Mouse (Mus musculus): ENCODE results near the gene Hist1h3e.
"Not testable (repeated sequence)": the region's sequence is repeated elsewhere in the genome, so short reads cannot be mapped to it uniquely, and the experiment has no call there.

Hist1h3e gene

DNA sequence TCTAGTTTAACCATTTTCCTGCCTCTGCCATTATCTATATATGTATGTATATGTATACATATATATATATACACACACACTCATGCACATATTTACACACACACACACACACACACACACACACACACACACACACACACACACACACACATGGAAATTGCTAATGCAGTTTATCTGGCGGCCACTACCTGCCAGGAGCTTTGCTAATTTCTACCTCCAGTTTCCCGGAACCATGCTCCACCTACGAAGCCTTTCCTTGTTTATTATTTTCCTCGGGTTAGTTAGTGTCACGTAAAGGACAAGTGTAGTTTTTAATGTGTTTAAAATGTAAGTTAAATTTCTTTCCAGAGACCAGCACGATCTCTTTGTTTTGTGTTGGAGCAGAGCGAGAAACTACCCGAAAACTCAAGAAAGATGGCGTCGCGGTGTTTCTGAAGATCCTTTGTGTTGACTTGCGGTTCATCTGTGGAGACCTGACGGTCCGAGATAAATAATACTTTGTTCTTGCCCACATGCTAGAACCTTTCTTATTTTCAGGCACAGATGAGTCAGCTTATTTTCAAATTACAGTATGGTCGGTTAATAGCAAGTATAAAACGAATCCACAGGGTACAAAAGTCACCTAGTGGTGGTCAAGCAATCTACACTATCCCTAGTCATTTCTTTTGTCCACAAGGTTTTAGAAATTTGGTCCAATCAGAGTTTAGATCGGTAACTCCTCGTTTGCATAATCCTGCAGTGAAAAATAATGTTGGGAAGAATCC, 712 bp upstream of the Hist1h3e start:
- DNase-seq (ENCODE audit: low spot score) = no peak

DNA sequence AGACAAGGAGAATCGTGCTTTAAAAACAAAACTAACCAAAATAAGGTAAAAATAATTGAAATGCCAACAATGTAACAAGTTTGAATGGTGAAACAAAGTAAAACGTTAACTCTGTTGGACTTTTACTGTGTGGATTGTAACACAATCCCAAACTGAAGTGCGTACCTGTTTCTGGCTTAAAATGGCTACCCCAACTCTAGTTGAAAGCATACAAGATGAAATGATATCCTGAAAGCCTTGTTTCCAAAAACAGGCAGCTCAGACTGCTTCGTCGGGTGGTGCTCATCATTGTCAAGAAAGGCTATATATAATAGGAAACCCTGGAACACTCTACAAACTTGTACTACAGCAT, 662 bp downstream of the Hist1h3e start:
- not testable (repeated sequence) for DNase-seq (ENCODE audit: low spot score)

DNA sequence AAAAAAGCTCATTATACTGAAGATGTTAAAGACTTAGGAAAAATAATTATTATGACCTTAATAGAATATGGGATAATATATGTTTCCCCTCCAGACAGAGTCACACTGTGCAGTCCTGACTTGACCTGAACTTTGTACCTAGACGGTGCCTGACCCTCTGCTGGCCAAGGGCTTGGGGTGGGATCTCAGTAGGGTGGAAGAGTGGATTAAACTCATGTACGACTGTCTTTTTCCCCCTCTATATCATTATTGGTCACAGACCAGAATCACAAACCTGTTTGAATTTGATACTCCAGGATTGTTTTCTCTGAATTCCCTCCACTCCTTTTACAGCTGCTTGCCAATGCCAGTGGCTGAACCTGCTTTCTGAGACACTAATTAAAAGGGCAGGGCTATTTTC, 1.5 kb downstream of the Hist1h3e start:
- DNase-seq (ENCODE audit: low spot score) = not testable (repeated sequence)

DNA sequence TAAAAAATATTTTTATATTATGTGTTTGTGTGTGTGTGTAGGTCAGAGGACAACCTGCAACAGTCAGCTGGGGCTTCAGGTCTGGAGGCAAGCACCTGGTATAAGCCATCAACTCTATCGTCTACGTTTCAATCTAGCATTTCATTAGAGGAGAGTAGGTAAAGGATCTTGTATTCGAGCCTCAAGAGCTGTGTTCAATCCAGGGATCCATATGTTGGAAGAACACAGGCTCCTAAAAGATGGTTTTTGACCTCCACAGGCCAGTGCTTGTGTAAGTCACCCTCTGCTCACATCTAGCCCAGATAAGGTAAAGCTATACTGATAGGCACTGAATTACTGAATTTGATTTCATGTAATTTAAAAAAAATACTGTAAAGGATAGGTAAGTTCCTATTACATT, 5.3 kb downstream of the Hist1h3e start:
- DNase-seq (ENCODE audit: low spot score) = no peak

DNA sequence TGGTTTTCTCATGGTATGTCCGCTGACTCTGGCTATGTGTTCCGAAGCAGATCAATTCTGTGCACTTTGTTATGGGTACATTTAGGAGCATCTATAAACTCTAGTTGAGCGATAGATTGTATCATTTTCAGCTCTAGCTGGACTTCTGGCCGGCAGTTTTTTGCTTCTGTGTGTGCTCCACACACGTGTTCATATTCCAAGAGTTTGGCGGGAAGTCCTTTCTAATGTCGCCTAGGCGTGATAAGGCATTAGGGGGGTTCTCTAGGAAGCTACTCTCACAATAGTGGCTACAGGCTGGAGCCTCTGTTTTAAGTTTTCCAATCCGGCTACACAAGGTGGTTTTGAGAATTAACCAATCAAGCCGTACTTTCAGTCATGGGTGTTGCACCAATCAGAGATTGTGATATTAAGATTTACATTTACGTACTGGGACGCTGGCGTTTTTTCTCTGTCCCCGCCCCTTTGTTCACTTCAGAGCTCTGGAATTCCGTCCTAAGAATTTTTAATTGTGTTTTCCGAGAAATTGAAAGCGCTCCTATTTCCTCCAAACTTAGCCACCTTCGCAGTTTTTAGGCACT, 6.2 kb downstream of the Hist1h3e start:
- peak; percentile 87 for DNase-seq (ENCODE audit: low spot score)

DNA sequence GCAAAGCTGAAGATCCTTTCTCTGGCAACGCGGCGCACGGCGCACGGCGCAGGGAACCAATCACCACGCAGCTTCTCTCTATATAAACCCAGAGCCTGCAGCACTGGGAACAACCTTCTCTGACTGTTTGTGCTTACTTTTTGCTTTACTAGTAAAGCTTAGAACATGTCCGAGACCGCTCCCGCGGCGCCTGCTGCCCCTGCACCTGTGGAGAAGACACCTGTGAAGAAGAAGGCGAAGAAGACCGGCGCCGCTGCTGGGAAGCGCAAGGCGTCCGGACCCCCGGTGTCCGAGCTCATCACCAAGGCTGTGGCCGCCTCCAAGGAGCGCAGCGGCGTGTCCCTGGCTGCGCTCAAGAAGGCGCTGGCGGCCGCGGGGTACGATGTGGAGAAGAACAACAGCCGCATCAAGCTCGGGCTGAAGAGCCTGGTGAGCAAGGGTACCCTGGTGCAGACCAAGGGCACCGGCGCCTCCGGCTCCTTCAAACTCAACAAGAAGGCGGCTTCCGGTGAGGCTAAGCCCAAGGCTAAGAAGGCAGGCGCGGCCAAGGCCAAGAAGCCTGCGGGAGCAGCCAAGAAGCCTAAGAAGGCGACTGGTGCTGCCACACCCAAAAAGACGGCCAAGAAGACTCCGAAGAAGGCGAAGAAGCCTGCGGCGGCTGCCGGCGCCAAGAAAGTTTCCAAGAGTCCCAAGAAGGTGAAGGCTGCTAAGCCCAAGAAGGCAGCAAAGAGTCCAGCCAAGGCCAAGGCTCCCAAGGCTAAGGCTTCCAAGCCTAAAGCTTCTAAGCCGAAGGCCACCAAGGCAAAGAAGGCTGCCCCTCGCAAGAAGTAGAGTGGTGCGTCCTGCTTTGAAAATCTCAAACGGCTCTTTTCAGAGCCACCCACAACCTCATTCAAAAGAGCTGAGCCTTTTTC, 7.0 kb downstream of the Hist1h3e start:
- no peak for DNase-seq (ENCODE audit: low spot score)

DNA sequence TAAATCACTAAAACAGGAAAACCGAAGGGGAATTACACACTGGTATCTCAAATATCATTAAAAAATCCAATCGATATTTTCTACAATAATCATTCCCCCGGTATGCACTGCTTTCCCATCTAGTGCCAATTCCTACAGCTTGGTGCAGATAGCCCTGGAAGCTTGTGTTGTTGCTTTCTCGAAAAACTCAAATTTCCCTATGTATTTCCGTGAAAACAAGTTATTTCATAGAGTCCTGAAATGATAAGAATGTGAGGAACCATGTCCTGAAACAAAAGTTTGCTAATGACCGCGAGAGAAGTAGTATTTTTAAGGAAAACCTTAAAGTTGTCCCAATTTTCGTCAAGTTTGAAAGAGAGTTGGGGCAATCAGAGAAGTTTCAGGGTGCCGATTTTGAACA, 7.8 kb downstream of the Hist1h3e start:
- DNase-seq (ENCODE audit: low spot score) = no peak

DNA sequence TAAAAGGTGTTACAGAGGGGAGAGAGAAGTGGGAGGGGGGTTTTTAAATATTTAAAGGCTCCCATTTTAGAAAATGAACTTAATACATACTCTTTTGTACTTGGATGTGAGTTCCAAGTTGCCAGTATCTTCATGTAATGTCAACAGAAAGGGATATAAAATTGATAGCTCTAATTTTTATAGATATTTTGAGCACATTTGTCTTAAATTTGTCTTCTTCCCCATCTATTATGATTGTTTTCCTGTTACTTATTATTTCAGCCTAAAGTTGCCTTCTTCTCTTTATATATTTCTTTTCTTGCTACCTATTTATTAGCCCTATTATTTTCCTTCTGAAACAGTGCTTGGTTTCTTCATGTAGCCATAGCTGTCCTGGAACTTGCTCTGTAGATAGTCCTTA, 9.2 kb downstream of the Hist1h3e start, which contains the start of gene Hist1h1d:
Gene Hist1h1d, plus strand, starts transcription at position 301 of the 400 bp plus-strand sequence.
- no peak for DNase-seq (ENCODE audit: low spot score)

DNA sequence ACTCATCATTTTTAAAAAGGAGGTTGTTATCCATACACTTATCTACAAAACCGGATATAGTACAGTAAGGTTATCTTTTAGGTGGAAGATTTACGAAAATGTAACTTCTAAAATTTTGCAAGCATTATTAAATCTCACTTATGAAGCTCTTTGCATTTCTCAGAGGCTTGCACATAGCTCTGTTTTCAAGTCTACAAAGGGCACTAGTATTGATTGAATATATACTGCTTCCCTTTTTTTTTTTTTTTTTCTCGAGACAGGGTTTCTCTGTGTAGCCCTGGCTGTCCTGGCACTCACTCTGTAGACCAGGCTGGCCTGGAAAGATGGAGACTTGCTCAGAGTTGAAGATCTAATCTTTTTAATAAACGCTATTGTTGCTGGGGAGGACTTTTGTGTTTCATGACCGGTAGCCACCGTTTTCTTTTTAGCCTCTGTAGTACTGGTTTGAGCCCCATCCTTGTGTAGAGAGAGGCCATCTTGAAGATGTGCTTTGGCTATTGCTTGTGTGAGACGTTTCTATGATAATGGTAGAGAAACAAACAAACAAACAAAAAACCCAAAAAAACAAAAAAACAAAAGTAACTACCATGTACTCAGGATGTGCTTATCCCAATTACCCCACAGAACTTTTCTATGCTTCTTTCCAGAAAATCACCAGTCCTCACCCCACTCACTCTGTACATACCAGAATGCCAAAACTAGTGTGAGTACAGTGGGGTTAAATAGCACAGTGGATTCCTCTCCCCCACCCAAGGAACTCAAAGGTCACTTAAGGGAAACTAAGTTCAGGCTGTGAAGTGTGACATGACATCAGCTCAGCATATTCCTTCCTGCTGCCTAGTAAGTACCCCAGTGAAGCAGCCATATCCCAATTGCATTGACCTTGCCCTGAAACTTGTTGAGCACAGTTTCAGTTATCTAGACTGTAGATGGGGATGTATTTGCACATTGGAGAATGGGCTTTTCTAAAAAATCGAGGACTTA, 9.9 kb downstream of the Hist1h3e start:
- DNase-seq (ENCODE audit: low spot score) = no peak

DNA sequence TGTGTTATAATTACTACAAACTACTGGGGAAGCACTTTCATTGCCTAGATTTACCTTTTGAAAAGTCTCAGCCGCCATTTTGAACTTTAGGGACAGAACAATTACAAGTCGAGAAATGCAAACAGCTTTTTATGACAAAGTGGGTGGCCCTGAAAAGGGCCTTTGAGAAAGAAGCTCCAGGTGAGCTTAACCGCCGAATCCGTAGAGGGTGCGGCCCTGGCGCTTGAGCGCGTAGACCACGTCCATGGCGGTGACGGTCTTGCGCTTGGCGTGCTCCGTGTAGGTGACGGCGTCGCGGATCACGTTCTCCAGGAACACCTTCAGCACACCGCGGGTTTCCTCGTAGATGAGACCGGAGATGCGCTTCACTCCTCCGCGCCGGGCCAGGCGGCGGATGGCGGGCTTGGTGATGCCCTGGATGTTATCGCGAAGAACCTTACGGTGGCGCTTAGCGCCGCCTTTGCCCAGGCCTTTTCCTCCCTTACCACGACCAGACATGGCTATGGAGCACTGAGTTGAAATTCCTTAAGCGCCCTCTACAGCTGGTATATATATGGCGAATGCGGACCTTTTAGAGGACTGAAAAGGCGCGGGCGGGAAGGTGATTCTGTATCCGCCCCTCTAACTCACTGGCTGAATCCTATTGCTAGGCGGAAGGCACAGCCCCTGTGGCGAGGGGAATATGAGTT, 10.9 kb downstream of the Hist1h3e start, which contains the start of gene Hist1h4f:
Gene Hist1h4f, minus strand, starts transcription at position 503 of the 689 bp plus-strand sequence.
- DNase-seq (ENCODE audit: low spot score) = peak; percentile 94

DNA sequence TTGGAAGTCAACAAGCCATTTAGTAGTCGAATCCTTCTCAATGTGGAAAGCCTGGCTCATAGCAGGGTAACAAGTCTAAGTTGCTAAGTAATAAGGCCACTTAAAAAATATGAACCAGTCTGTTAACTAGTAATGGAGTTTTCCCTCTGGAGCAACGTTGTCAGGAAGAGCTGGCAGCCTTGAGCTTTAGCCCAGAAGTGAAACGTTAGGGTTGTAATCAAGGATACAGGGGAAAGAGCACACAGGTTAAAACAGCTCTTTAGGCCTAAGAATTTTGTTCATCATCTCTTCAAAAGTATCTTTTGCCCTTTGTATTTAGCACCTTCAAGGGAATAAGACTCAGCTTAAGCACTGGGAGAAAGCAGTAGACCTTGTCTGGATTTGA, 11.4 kb downstream of the Hist1h3e start:
- DNase-seq (ENCODE audit: low spot score) = no peak

DNA sequence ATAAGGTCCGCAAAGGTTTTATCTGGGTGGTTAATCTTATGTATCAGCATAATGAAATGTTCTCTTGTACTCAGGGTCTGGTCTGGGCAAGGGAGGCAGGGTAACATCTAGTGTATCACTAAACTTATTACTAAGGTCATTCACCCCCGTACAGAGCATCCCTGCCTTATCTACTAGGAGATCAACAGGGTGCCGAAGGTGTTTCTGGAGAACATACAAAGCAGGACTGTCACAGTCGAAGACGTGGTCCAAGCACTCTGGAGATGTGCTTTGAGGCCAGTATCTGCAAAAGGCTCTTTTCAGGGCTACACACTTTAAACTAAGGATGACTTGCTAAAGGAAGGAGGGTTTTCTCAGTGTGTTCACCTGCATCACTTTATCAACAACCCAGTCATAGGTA, 15.5 kb downstream of the Hist1h3e start:
- DNase-seq (ENCODE audit: low spot score) = no peak

DNA sequence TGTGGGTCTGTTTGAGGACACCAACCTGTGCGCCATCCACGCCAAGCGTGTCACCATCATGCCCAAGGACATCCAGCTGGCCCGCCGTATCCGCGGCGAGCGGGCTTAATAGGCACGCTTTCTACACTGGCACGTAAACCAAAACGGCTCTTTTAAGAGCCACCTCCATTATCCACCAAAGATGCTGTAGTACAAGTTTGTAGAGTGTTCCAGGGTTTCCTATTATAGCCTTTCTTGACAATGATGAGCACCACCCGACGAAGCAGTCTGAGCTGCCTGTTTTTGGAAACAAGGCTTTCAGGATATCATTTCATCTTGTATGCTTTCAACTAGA, 17.4 kb downstream of the Hist1h3e start:
- DNase-seq (ENCODE audit: low spot score) = not testable (repeated sequence)

DNA sequence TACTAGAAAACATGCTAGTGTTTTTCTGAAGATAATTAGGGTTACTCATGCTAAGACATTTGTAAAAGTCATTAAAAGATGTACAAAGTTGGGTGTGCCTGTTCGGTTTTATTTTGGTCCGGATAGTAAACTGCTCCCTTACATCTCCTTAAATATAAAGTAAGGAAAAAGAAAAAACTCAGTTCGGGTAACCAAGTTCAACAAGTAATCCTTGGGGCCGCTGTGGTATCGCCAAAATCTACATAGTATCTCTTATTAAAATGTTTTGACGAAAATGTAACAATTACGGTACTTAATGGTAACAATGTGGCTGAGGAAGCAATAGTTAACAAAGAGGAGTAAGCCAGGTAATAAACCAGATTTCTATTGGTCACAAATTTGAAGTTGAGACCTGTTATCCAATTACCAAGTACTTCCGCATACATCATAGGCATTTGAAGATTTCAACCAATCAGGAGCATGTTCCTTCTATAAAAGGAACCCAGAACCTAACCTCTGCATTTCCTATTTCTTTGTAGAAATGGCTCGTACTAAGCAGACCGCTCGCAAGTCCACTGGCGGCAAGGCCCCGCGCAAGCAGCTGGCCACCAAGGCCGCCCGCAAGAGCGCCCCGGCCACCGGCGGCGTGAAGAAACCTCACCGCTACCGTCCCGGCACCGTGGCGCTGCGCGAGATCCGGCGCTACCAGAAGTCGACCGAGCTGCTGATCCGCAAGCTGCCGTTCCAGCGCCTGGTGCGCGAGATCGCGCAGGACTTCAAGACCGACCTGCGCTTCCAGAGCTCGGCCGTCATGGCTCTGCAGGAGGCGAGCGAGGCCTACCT, 18.0 kb downstream of the Hist1h3e start, which contains the start of gene Hist1h3f:
Gene Hist1h3f, plus strand, starts transcription at position 88 of the 822 bp plus-strand sequence.
- DNase-seq (ENCODE audit: low spot score) = peak; percentile 94

DNA sequence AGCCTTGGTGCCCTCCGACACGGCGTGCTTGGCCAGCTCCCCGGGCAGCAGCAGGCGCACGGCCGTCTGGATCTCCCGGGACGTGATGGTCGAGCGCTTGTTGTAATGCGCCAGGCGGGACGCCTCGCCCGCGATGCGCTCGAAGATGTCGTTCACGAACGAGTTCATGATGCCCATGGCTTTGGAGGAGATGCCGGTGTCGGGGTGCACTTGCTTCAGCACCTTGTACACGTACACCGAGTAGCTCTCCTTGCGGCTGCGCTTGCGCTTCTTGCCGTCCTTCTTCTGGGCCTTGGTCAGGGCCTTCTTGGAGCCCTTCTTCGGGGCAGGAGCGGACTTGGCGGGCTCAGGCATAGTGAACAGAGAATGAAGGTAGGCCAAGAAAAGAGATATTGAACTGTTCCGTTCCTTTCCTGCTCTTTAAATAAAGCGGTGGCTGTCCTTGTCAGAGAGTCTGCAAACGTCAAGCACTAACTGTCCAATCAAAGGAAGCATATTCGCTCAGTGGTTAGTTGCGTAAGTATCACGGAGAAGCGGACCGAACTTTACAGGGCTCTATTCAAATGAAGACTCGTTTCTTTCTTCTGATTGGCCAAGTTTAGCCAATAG, 19.1 kb downstream of the Hist1h3e start, which contains the start of gene Hist1h2bh:
Gene Hist1h2bh, minus strand, starts transcription at position 394 of the 609 bp plus-strand sequence.
- DNase-seq (ENCODE audit: low spot score) = peak; percentile 81

DNA sequence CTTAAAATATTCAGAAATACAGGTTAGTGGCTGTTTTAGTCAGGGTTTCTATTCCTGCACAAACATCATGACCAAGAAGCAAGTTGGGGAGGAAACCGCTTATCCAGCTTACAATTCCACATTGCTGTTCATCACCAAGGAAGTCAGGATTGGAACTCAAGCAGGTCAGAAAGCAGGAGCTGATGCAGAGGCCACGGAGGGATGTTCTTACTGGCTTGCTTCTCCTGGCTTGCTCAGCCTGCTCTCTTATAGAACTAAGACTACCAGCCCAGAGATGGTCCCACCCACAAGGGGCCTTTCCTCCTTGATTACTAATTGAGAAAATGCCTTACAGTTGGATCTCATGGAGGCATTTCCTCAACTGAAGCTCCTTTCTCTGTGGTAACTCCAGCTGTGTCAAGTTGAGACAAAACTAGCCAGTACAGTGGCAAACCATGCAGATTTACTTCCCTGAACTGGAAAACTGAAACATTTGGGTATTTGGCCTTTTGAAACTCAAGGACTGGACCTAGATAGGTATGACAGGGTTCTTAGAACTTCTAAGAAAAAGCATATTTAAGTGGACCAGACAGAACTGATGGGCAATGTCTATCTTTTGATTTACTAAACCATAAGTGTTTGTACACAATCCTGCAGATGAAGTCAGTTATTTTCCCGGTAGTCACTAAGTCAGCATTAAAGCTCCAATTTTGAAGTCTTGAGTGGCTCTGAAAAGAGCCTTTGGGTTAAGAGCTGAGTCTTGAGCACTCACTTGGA, 19.8 kb downstream of the Hist1h3e start:
- not testable (repeated sequence) for DNase-seq (ENCODE audit: low spot score)

DNA sequence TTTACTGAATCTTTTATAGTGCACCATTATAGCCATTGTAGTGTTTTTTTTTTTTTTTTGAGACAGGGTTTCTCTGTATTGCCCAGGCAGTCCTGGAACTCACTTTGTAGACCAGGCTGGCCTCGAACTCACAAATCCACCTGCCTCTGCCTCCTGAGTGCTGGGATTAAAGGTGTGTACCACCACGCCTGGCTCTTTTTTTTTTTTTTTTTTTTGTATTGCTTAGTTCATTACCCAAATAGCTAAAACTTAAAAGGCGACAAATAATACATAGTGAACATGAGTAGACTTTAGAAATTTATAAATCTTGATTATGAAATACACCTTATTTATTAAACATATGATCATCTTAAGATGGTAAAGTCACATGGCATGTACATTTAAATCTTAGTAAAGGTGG, 20.7 kb downstream of the Hist1h3e start:
- no peak for DNase-seq (ENCODE audit: low spot score)

DNA sequence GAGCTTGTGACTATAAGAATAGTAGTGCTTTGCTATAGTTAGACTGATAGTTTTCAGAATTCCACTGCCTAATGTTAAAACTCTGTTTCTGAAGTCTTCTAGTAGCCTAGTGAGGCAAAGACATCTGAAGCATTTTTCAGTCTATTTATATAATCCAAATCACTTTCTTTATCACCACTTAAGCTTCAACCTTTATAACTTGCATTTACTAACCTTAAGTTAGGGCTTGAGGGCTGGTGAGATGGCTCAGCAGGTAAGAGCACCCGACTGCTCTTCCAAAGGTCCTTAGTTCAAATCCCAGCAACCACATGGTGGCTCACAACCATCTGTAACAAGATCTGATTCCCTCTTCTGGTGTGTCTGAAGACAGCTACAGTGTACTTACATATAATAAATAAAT, 22.3 kb downstream of the Hist1h3e start:
- DNase-seq (ENCODE audit: low spot score) = not testable (repeated sequence)

DNA sequence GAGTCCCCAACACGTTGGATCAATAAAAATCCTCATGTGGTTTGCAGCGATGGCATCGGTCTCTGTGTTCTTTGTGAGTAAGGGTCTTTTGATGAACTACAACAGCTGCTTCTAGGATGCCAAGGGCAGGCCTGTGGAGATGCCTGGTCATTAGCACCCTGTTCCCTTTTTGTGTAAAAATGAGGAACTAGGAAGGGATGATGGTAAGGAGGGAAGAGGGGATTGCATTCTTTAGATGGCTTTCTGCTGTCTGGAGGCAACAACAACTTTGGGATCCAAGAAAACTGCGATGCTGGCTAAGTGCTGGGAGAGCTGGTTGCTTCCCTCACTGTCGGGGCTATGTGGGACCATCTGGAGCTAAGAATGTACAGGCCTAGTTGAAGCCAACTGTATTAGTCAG, 23.9 kb downstream of the Hist1h3e start:
- DNase-seq (ENCODE audit: low spot score) = no peak
